Mouse (Mus musculus) E14TG2a.4 (cell line): ENCODE measurements around the gene Rps6kc1.

Experiments used
- H3K27me3 ChIP-seq: 2 replicates; pipeline ENCODE4 v1.6.1; 2014; ENCODE audit warnings: low read length, control low read depth; ENCODE audit not compliant: insufficient read depth
- H3K36me3 ChIP-seq: 2 replicates; pipeline ENCODE4 v1.6.1; 2014; ENCODE audit warnings: low read length, control low read depth; ENCODE audit not compliant: insufficient read depth
- H3K4me1 ChIP-seq: replicated peaks from 2 replicates; pipeline ENCODE4 v1.6.1; 2014; ENCODE audit warnings: low read depth, low read length, control low read depth
- H3K4me3 ChIP-seq: replicated peaks from 2 replicates; pipeline ENCODE4 v1.5.1; 2014; ENCODE audit warnings: mild to moderate bottlenecking, low read length
- H3K9me3 ChIP-seq: 2 replicates; pipeline ENCODE4 v1.6.1; 2014; ENCODE audit warnings: low read length, control low read depth
- CTCF ChIP-seq: conservative IDR thresholded peaks from 2 replicates; pipeline ENCODE4 v1.5.1; 2014; ENCODE audit warnings: low read length
- NANOG ChIP-seq: IDR thresholded peaks from 2 replicates; pipeline ENCODE4 v1.6.1; 2014; ENCODE audit warnings: borderline replicate concordance, low read length, mixed read lengths
- POU5F1 ChIP-seq: IDR thresholded peaks from 2 replicates; pipeline ENCODE4 v1.6.1; 2014; ENCODE audit warnings: low read length, borderline replicate concordance

The Rps6kc1 gene

GRCm38 (mm10) chr1:190861626-190862025 lies 49.9 kb downstream of the Rps6kc1 start:
- Histone ChIP-seq H3K27me3 (no peaks in the 10 kb centered on the region), H3K4me1 (no peaks in the 10 kb centered on the region), H3K4me3 (no peak overlapping the region), H3K36me3 (peaks cover 15% of the 10 kb centered on the region), H3K9me3 (no peaks in the 10 kb centered on the region)
- TF ChIP-seq POU5F1 (no peak), NANOG (no peak), CTCF (no peak)

- Histone ChIP-seq H3K9me3 (no peaks in the 10 kb centered on the region), H3K36me3 (peaks cover 20% of the 10 kb centered on the region), H3K27me3 (no peaks in the 10 kb centered on the region), H3K4me3 (no peak overlapping the region), H3K4me1 (peaks cover 12% of the 10 kb centered on the region)
- TF ChIP-seq CTCF (no peak), NANOG (no peak), POU5F1 (no peak)
Measured at GRCm38 (mm10) chr1:190854465-190854864, 57.1 kb downstream of the Rps6kc1 start.

GRCm38 (mm10) chr1:190849162-190849865 lies 62.3 kb downstream of the Rps6kc1 start:
- H3K36me3 ChIP-seq = peaks cover 11% of the 10 kb centered on the region
- no peaks in the 10 kb centered on the region for H3K27me3 ChIP-seq
- peaks cover 26% of the 10 kb centered on the region for H3K4me1 ChIP-seq
- H3K9me3 ChIP-seq = no peaks in the 10 kb centered on the region
- TF ChIP-seq CTCF (no peak), POU5F1 (no peak), NANOG (no peak)
- no peak overlapping the region for H3K4me3 ChIP-seq

- Histone ChIP-seq H3K4me3 (no peak overlapping the region), H3K4me1 (peaks cover 31% of the 10 kb centered on the region), H3K27me3 (no peaks in the 10 kb centered on the region), H3K9me3 (no peaks in the 10 kb centered on the region), H3K36me3 (peaks cover 15% of the 10 kb centered on the region)
- no peak for TF ChIP-seq NANOG
- TF ChIP-seq POU5F1 = no peak
- TF ChIP-seq CTCF = no peak
Measured at GRCm38 (mm10) chr1:190848676-190849075, 62.9 kb downstream of the Rps6kc1 start.

- Histone ChIP-seq H3K4me3 (no peak overlapping the region), H3K36me3 (peaks cover 28% of the 10 kb centered on the region), H3K27me3 (no peaks in the 10 kb centered on the region), H3K9me3 (no peaks in the 10 kb centered on the region), H3K4me1 (peaks cover 31% of the 10 kb centered on the region)
- TF ChIP-seq CTCF (no peak), POU5F1 (no peak), NANOG (no peak)
Measured at GRCm38 (mm10) chr1:190846956-190847355, 64.6 kb downstream of the Rps6kc1 start.

- peaks cover 31% of the 10 kb centered on the region for H3K4me1 ChIP-seq
- no peak overlapping the region for H3K4me3 ChIP-seq
- no peaks in the 10 kb centered on the region for H3K27me3 ChIP-seq
- H3K36me3 ChIP-seq = peaks cover 33% of the 10 kb centered on the region
- TF ChIP-seq POU5F1 (no peak), CTCF (no peak), NANOG (no peak)
- H3K9me3 ChIP-seq = no peaks in the 10 kb centered on the region
Measured at GRCm38 (mm10) chr1:190846074-190846730, 65.4 kb downstream of the Rps6kc1 start.

- TF ChIP-seq NANOG (no peak), POU5F1 (no peak), CTCF (no peak)
- H3K36me3 ChIP-seq = peaks cover 33% of the 10 kb centered on the region
- no peak overlapping the region for H3K4me3 ChIP-seq
- peaks cover 31% of the 10 kb centered on the region for H3K4me1 ChIP-seq
- H3K9me3 ChIP-seq = no peaks in the 10 kb centered on the region
- H3K27me3 ChIP-seq = no peaks in the 10 kb centered on the region
Measured at GRCm38 (mm10) chr1:190845419-190845818, 66.2 kb downstream of the Rps6kc1 start.

GRCm38 (mm10) chr1:190844356-190844755 lies 67.2 kb downstream of the Rps6kc1 start:
- Histone ChIP-seq H3K4me1 (peaks cover 20% of the 10 kb centered on the region), H3K36me3 (peaks cover 33% of the 10 kb centered on the region), H3K27me3 (no peaks in the 10 kb centered on the region), H3K9me3 (no peaks in the 10 kb centered on the region), H3K4me3 (no peak overlapping the region)
- TF ChIP-seq POU5F1 = no peak
- TF ChIP-seq CTCF = no peak
- TF ChIP-seq NANOG = no peak
